Mouse (Mus musculus) 3134 (cell line): ENCODE results near the gene Cfap44.
"Not testable (repeated sequence)": the region's sequence is repeated elsewhere in the genome, so short reads cannot be mapped to it uniquely, and the experiment has no call there.

Experiments used
- DNase-seq: peaks from one replicate; pipeline ENCODE4 v3.0.0-alpha.2; 2011; ENCODE audit warnings: low spot score; ENCODE audit not compliant: insufficient read length; ENCODE audit errors: extremely low read depth

The Cfap44 gene

GRCm38 (mm10) chr16:44423499-44423898 is 28.9 kb downstream of the Cfap44 start:
- no peak for DNase-seq

- DNase-seq = no peak
Observed at GRCm38 (mm10) chr16:44428456-44428855, 33.9 kb downstream of the Cfap44 start.

- DNase-seq = no peak
Observed at GRCm38 (mm10) chr16:44430021-44430420, 35.4 kb downstream of the Cfap44 start.

- DNase-seq = no peak
Observed at GRCm38 (mm10) chr16:44434931-44435330, 40.3 kb downstream of the Cfap44 start.

GRCm38 (mm10) chr16:44435481-44435880 is 40.9 kb downstream of the Cfap44 start:
- no peak for DNase-seq

GRCm38 (mm10) chr16:44441913-44442312 is 47.3 kb downstream of the Cfap44 start:
- DNase-seq = not testable (repeated sequence)

- DNase-seq = no peak
Observed at GRCm38 (mm10) chr16:44457858-44458257, 63.3 kb downstream of the Cfap44 start.

GRCm38 (mm10) chr16:44458826-44459225 is 64.2 kb downstream of the Cfap44 start:
- no peak for DNase-seq

- DNase-seq = no peak
Observed at GRCm38 (mm10) chr16:44460922-44461321, 66.3 kb downstream of the Cfap44 start.

GRCm38 (mm10) chr16:44475281-44475680 is 80.7 kb downstream of the Cfap44 start:
- DNase-seq = no peak

GRCm38 (mm10) chr16:44475682-44476375 is 81.2 kb downstream of the Cfap44 start:
- no peak for DNase-seq

- DNase-seq = no peak
Observed at GRCm38 (mm10) chr16:44478767-44479166, 84.2 kb downstream of the Cfap44 start.

GRCm38 (mm10) chr16:44479852-44480251 is 85.3 kb downstream of the Cfap44 start:
- no peak for DNase-seq

GRCm38 (mm10) chr16:44480616-44481015 is 86.0 kb downstream of the Cfap44 start:
- DNase-seq = no peak

GRCm38 (mm10) chr16:44481599-44482593 is 87.3 kb downstream of the Cfap44 start:
- DNase-seq = no peak

- peak; percentile 23 for DNase-seq
Observed at GRCm38 (mm10) chr16:44484079-44484478, 89.5 kb downstream of the Cfap44 start.

- no peak for DNase-seq
Observed at GRCm38 (mm10) chr16:44484831-44485230, 90.2 kb downstream of the Cfap44 start.

- DNase-seq = no peak
Observed at GRCm38 (mm10) chr16:44485691-44486090, 91.1 kb downstream of the Cfap44 start.

- no peak for DNase-seq
Observed at GRCm38 (mm10) chr16:44486612-44487011, 92.0 kb downstream of the Cfap44 start.

- no peak for DNase-seq
Observed at GRCm38 (mm10) chr16:44487194-44487593, 92.6 kb downstream of the Cfap44 start.

- DNase-seq = no peak
Observed at GRCm38 (mm10) chr16:44491051-44491450, 96.5 kb downstream of the Cfap44 start.

GRCm38 (mm10) chr16:44492151-44492550 is 97.6 kb downstream of the Cfap44 start:
- DNase-seq = no peak
